Mouse (Mus musculus): ENCODE measurements around the gene Phyhipl. TPM values are rescaled to one million over a fixed set of nuclear protein-coding genes. Genes with fewer than 3 reads are reported as not detected.

Phyhipl gene
- total and polyA plus RNA-seq, 3 experiments: 0.18 TPM; not detected in 2

- Histone ChIP-seq H3K4me3 (no peak overlapping the region), H3K27me3 (ENCODE audit: control insufficient read depth, insufficient read depth, low read length) (no peaks in the 10 kb centered on the region), H3K27ac (no peak overlapping the region), H3K36me3 (ENCODE audit: control insufficient read depth, insufficient read depth, low read length) (no peaks in the 10 kb centered on the region), H3K79me2 (replicated peaks; ENCODE audit: control insufficient read depth, insufficient read depth, low read length) (no peaks in the 10 kb centered on the region), H3K9ac (ENCODE audit: low read depth, low read length) (no peak overlapping the region), H3K4me1 (ENCODE audit: control insufficient read depth, insufficient read depth, low read length) (no peaks in the 10 kb centered on the region)
- DNase-seq: no peak
- intact Hi-C loops (cut with DNase I): loop anchor here (5.0 kb wide), 1 partner anchor 176 kb away; no protein-coding TSS in a partner anchor
- WGBS: 85% methylated on average over 6 of the region's 6 CpGs
- no peak for TF ChIP-seq CTCF (IDR thresholded peaks at IDR 0.05)
- no peak for TF ChIP-seq EP300 (IDR thresholded peaks at IDR 0.05; ENCODE audit: insufficient read depth, low read depth, low read length)
- TF ChIP-seq POLR2A (IDR thresholded peaks at IDR 0.05; ENCODE audit: insufficient read depth, low read depth, low read length): no peak
Observed at GRCm38 (mm10) chr10:70542857-70543256, 112.9 kb downstream of the Phyhipl start.

DNA sequence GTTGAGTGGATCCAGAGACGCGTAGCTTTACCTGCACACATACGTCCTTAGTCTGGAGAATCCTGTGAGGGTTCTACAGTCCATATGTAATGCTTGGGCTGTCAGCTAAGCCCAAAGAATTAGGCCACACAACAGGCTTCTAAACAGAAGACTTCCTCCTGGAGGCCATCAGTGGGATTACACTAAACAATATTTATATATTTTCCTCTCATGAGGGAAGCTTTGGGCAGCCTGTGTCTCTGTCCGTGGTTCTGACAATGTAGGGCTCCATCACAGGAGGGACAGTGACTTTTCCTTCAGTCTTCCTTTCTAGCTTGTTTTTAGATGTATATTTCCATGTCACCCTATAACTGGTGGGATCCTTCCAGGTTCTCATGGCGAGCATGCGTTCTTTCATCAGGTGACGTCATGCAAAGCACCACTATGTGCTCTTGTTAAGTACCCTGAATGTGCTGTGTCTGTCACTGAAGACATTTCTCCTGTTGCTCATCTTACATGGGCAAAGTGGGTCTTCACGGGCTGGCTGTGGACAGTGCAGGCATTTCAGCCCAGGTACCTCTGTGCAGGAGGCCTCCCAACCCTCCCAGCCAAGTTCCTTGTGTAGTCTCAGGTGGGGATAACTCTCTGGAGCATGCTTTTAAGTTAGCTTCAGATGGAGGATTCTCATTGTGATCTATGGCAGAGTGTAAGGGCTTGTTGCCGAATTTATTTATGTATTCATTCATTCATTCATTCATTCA, 115.1 kb downstream of the Phyhipl start:
- Histone ChIP-seq H3K36me3 (ENCODE audit: control insufficient read depth, insufficient read depth, low read length) (no peaks in the 10 kb centered on the region), H3K27me3 (ENCODE audit: control insufficient read depth, insufficient read depth, low read length) (no peaks in the 10 kb centered on the region), H3K79me2 (replicated peaks; ENCODE audit: control insufficient read depth, insufficient read depth, low read length) (no peaks in the 10 kb centered on the region), H3K4me1 (ENCODE audit: control insufficient read depth, insufficient read depth, low read length) (no peaks in the 10 kb centered on the region), H3K4me3 (no peak overlapping the region), H3K9ac (ENCODE audit: low read depth, low read length) (no peak overlapping the region), H3K27ac (no peak overlapping the region)
- peak; percentile 66 for TF ChIP-seq CTCF (IDR thresholded peaks at IDR 0.05)
- no peak for TF ChIP-seq POLR2A (IDR thresholded peaks at IDR 0.05; ENCODE audit: insufficient read depth, low read depth, low read length)
- 85% methylated on average over 9 of the region's 9 CpGs for WGBS
- DNase-seq: no peak
- intact Hi-C loops (cut with DNase I): loop anchor here (5.0 kb wide), 1 partner anchor 173 kb away; no protein-coding TSS in a partner anchor

GRCm38 (mm10) chr10:70539251-70539650, 116.5 kb downstream of the Phyhipl start:
- H3K36me3 ChIP-seq (ENCODE audit: control insufficient read depth, insufficient read depth, low read length): no peaks in the 10 kb centered on the region
- H3K27ac ChIP-seq: no peak overlapping the region
- no peaks in the 10 kb centered on the region for H3K27me3 ChIP-seq (ENCODE audit: control insufficient read depth, insufficient read depth, low read length)
- H3K79me2 ChIP-seq (replicated peaks; ENCODE audit: control insufficient read depth, insufficient read depth, low read length): no peaks in the 10 kb centered on the region
- 86% methylated on average over 9 of the region's 9 CpGs for whole genome bisulfite sequencing
- TF ChIP-seq CTCF (IDR thresholded peaks at IDR 0.05) (no peak), POLR2A (IDR thresholded peaks at IDR 0.05; ENCODE audit: insufficient read depth, low read depth, low read length) (no peak), EP300 (IDR thresholded peaks at IDR 0.05; ENCODE audit: insufficient read depth, low read depth, low read length) (no peak)
- no peaks in the 10 kb centered on the region for H3K4me1 ChIP-seq (ENCODE audit: control insufficient read depth, insufficient read depth, low read length)
- intact Hi-C loops (cut with DNase I): no loop called here
- DNase-seq: no peak
- no peak overlapping the region for H3K4me3 ChIP-seq
- no peak overlapping the region for H3K9ac ChIP-seq (ENCODE audit: low read depth, low read length)

DNA sequence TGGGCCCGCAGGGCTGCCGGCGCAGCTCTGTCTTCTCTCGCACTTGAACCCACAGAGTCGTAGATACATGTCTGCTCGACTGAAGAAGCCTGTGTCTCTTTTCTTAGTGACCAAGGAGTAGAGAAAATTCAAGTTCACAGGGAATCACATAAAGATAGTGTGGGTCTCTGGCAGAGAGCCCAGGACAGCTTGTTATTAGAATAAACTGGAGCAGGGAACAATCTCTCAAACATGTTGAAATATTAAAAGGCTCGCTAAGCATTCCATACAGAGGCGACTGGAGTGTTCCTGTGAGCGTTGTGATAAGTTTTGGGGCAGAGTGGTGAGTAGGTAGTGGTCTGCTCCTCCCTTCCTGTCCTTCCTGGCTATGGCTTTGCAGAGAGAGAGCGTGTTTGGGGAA, 118.1 kb downstream of the Phyhipl start:
- DNase-seq: no peak
- peaks cover 2% of the 10 kb centered on the region for H3K4me1 ChIP-seq (ENCODE audit: control insufficient read depth, insufficient read depth, low read length)
- no peak overlapping the region for H3K27ac ChIP-seq
- H3K79me2 ChIP-seq (replicated peaks; ENCODE audit: control insufficient read depth, insufficient read depth, low read length): no peaks in the 10 kb centered on the region
- no peak overlapping the region for H3K4me3 ChIP-seq
- no peaks in the 10 kb centered on the region for H3K36me3 ChIP-seq (ENCODE audit: control insufficient read depth, insufficient read depth, low read length)
- no peak overlapping the region for H3K9ac ChIP-seq (ENCODE audit: low read depth, low read length)
- 68% methylated on average over 10 of the region's 10 CpGs for WGBS
- H3K27me3 ChIP-seq (ENCODE audit: control insufficient read depth, insufficient read depth, low read length): no peaks in the 10 kb centered on the region
- intact Hi-C loops (cut with DNase I): no loop called here
- TF ChIP-seq EP300 (IDR thresholded peaks at IDR 0.05; ENCODE audit: insufficient read depth, low read depth, low read length) (no peak), POLR2A (IDR thresholded peaks at IDR 0.05; ENCODE audit: insufficient read depth, low read depth, low read length) (no peak), CTCF (IDR thresholded peaks at IDR 0.05) (no peak)

DNA sequence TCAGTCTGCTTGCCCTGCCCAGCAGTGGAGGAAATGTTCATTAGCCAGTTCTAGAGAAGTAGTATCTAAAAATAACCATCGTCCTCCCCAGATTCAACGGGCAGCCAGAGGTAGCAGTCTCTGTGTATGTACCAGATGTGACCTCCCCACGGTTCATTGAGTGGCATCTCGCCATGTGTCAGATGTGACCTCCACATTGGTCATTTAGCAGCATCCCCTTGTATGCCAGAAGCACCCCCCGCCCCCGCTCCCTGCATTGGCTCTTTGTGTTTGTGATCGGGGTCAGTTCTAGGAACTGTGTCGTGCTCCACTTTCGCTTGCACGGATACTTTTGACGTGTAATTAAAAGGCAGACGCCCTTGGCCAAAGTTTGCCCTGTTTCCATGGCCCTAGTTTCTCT, 120.4 kb downstream of the Phyhipl start:
- intact Hi-C loops (cut with DNase I): no loop called here
- H3K79me2 ChIP-seq (replicated peaks; ENCODE audit: control insufficient read depth, insufficient read depth, low read length): no peaks in the 10 kb centered on the region
- H3K36me3 ChIP-seq (ENCODE audit: control insufficient read depth, insufficient read depth, low read length): no peaks in the 10 kb centered on the region
- H3K4me3 ChIP-seq: no peak overlapping the region
- H3K9ac ChIP-seq (ENCODE audit: low read depth, low read length): no peak overlapping the region
- H3K27ac ChIP-seq: no peak overlapping the region
- TF ChIP-seq CTCF (IDR thresholded peaks at IDR 0.05) (no peak), POLR2A (IDR thresholded peaks at IDR 0.05; ENCODE audit: insufficient read depth, low read depth, low read length) (no peak), EP300 (IDR thresholded peaks at IDR 0.05; ENCODE audit: insufficient read depth, low read depth, low read length) (no peak)
- no peaks in the 10 kb centered on the region for H3K27me3 ChIP-seq (ENCODE audit: control insufficient read depth, insufficient read depth, low read length)
- no peak for DNase-seq
- WGBS: 81% methylated on average over 12 of the region's 12 CpGs
- peaks cover 2% of the 10 kb centered on the region for H3K4me1 ChIP-seq (ENCODE audit: control insufficient read depth, insufficient read depth, low read length)

- no peak for DNase-seq
- Histone ChIP-seq H3K79me2 (replicated peaks; ENCODE audit: control insufficient read depth, insufficient read depth, low read length) (no peaks in the 10 kb centered on the region), H3K9ac (ENCODE audit: low read depth, low read length) (no peak overlapping the region), H3K4me1 (ENCODE audit: control insufficient read depth, insufficient read depth, low read length) (peaks cover 2% of the 10 kb centered on the region), H3K27me3 (ENCODE audit: control insufficient read depth, insufficient read depth, low read length) (no peaks in the 10 kb centered on the region), H3K27ac (no peak overlapping the region), H3K4me3 (no peak overlapping the region), H3K36me3 (ENCODE audit: control insufficient read depth, insufficient read depth, low read length) (no peaks in the 10 kb centered on the region)
- TF ChIP-seq POLR2A (IDR thresholded peaks at IDR 0.05; ENCODE audit: insufficient read depth, low read depth, low read length): no peak
- TF ChIP-seq EP300 (IDR thresholded peaks at IDR 0.05; ENCODE audit: insufficient read depth, low read depth, low read length): no peak
- TF ChIP-seq CTCF (IDR thresholded peaks at IDR 0.05): no peak
- WGBS: 97% methylated on average over 10 of the region's 10 CpGs
- intact Hi-C loops (cut with DNase I): no loop called here
Observed at GRCm38 (mm10) chr10:70534571-70534970, 121.2 kb downstream of the Phyhipl start.
